In genomic region chr9:115278641-115279040, GRCm38 (mm10) we compare ENCODE assay signal across 29 mouse cellular contexts.
"Had no signal": no experiment of that assay in that cellular context is flagged by ENCODE, and none has a peak within 500 bp of the region (broad histone marks: within the 10 kb centered on the region; RNA-seq: fewer than 3 reads in every experiment).

No protein-coding gene starts in this region.

- ATAC-seq: hindbrain, embryonic 16.5 days; hindbrain, postnatal 0 days; inflammation-experienced regulatory T-cells, adult 6 months; intestine, embryonic 15.5 days had no signal

- H3K4me3 ChIP-seq: heart, adult 2 months; heart, embryonic 10.5 days; heart, embryonic 12.5 days; heart, embryonic 13.5 days; heart, embryonic 15.5 days; hindbrain, embryonic 10.5 days; hindbrain, embryonic 12.5 days; hindbrain, embryonic 13.5 days; hindbrain, embryonic 15.5 days; intestine, embryonic 15.5 days; kidney, embryonic 15.5 days; layer of hippocampus, adult 2 months; left cerebral cortex, adult 2 months had no signal

- DNase-seq: heart, adult 2 months; heart, postnatal 10 days; heart, postnatal 14 days; heart, postnatal 36 days; heart, postnatal 4 days; kidney, postnatal 10 days; kidney, postnatal 14 days; kidney, postnatal 25 days; kidney, postnatal 4 days; layer of hippocampus, adult 9-11 months; layer of hippocampus, postnatal 36 days had no signal

- H3K27ac ChIP-seq: heart, adult 2 months; heart, embryonic 10.5 days; heart, embryonic 13.5 days; heart, embryonic 15.5 days; hindbrain, embryonic 10.5 days; hindbrain, embryonic 12.5 days; hindbrain, embryonic 13.5 days; hindbrain, embryonic 14.5 days; hindbrain, embryonic 15.5 days; hindbrain, postnatal 0 days; intestine, embryonic 15.5 days; kidney, embryonic 15.5 days; kidney, postnatal 0 days; layer of hippocampus, adult 2 months; left cerebral cortex, adult 2 months had no signal

- H3K4me2 ChIP-seq: heart, embryonic 11.5 days; heart, embryonic 12.5 days; heart, embryonic 13.5 days; heart, embryonic 15.5 days; hindbrain, embryonic 12.5 days; hindbrain, embryonic 13.5 days; hindbrain, embryonic 14.5 days; hindbrain, embryonic 15.5 days; intestine, embryonic 15.5 days; kidney, embryonic 15.5 days had no signal

- H3K4me1 ChIP-seq: intestine, embryonic 15.5 days had no signal

- H3K9ac ChIP-seq: heart, embryonic 12.5 days; heart, embryonic 13.5 days; heart, embryonic 15.5 days; hindbrain, embryonic 12.5 days; hindbrain, embryonic 13.5 days; hindbrain, embryonic 14.5 days; hindbrain, embryonic 15.5 days; intestine, embryonic 15.5 days; kidney, embryonic 15.5 days had no signal

- H3K27me3 ChIP-seq: heart, embryonic 12.5 days; heart, embryonic 13.5 days; heart, embryonic 15.5 days; hindbrain, embryonic 12.5 days; hindbrain, embryonic 13.5 days; hindbrain, embryonic 15.5 days; intestine, embryonic 15.5 days; kidney, embryonic 15.5 days had no signal

- H3K9me3 ChIP-seq: heart, embryonic 10.5 days; heart, embryonic 12.5 days; heart, embryonic 13.5 days; heart, embryonic 15.5 days; hindbrain, embryonic 10.5 days; hindbrain, embryonic 12.5 days; hindbrain, embryonic 15.5 days; intestine, embryonic 15.5 days; kidney, embryonic 15.5 days had no signal
